Mouse (Mus musculus) midbrain, embryonic 13.5 days (tissue): ENCODE results near the gene Rhobtb3. TPM values are rescaled to one million over a fixed set of nuclear protein-coding genes. Genes with fewer than 3 reads are reported as not detected.
"Not testable (repeated sequence)": the region's sequence is repeated elsewhere in the genome, so short reads cannot be mapped to it uniquely, and the experiment has no call there.

Experiments
- ATAC-seq: fragments of 200-750 bp; cut with Nextera tagmentation; 2 replicates; pipeline ENCODE4 v1.8.0; 2017; ENCODE audit warnings: mild to moderate bottlenecking, moderate TSS enrichment, moderate library complexity
- H3K27ac ChIP-seq: fragments of 300-500 bp; sonication (generic); 2 replicates; pipeline ENCODE4 v1.5.1; 2015; ENCODE audit warnings: inconsistent platforms, mild to moderate bottlenecking, moderate library complexity
- H3K27me3 ChIP-seq: fragments of 300-500 bp; sonication (generic); 2 replicates; pipeline ENCODE4 v1.6.1; 2015; ENCODE audit warnings: mild to moderate bottlenecking, inconsistent platforms
- H3K36me3 ChIP-seq: fragments of 300-500 bp; sonication (generic); 2 replicates; pipeline ENCODE4 v1.6.1; 2015; ENCODE audit warnings: mild to moderate bottlenecking, inconsistent platforms
- H3K4me1 ChIP-seq: fragments of 300-500 bp; sonication (generic); replicated peaks from 2 replicates; pipeline ENCODE4 v1.6.1; 2015; ENCODE audit warnings: inconsistent platforms
- H3K4me2 ChIP-seq: fragments of 300-500 bp; sonication (generic); replicated peaks from 2 replicates; pipeline ENCODE4 v1.6.1; 2015; ENCODE audit warnings: moderate library complexity, mild to moderate bottlenecking, inconsistent platforms
- H3K4me3 ChIP-seq: fragments of 300-500 bp; sonication (generic); replicated peaks from 2 replicates; pipeline ENCODE4 v1.5.1; 2015; ENCODE audit warnings: mild to moderate bottlenecking, inconsistent platforms
- H3K9ac ChIP-seq: fragments of 300-500 bp; sonication (generic); replicated peaks from 2 replicates; pipeline ENCODE4 v1.6.1; 2015; ENCODE audit warnings: mild to moderate bottlenecking, inconsistent platforms
- H3K9me3 ChIP-seq: fragments of 300-500 bp; sonication (generic); 2 replicates; pipeline ENCODE4 v1.6.1; 2016; ENCODE audit warnings: mild to moderate bottlenecking, inconsistent platforms
- WGBS: fragments of 180-500 bp; shearing (Covaris S2); methylation state at CpG from one replicate; pipeline ENCODE4 v1.1.7; 2015; 5-methylcytosine and 5-hydroxymethylcytosine counted together
- polyA plus RNA-seq: library from polyadenylated mRNA; unstranded; fragments of >200 nt; fragmentation: Nextera tagmentation; extraction: Ambion mirVana; gene quantifications from 2 replicates; pipeline ENCODE4 v1.2.1, GENCODE M21; 2015

Rhobtb3 gene
- polyA plus RNA-seq, 1 experiment from 2014 or later = 32.9 TPM

DNA sequence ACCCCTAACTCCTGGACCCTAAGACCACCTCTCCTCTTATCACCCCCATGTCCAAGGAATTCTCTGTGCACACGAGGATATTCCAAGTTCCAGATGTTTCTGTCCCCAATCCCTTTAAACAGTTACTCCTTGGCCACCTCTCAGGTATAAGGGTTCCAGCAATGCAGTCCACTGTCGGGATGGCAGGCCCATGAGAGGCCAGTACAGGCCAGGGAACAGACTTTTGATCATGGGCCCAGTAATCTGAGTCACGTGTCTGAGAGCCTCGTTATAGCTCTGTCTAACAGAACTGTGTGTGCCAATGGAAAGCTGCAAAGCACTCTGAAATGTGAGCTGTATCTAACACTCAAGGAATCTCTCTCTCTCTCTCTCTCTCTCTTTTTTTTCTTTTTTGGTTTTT lies 29.6 kb downstream of the Rhobtb3 start:
- Histone ChIP-seq H3K27me3 (no peaks in the 10 kb centered on the region), H3K27ac (no peak overlapping the region), H3K4me1 (no peaks in the 10 kb centered on the region), H3K4me2 (no peak overlapping the region), H3K4me3 (no peak overlapping the region), H3K9ac (no peak overlapping the region), H3K9me3 (no peaks in the 10 kb centered on the region), H3K36me3 (peaks cover 53% of the 10 kb centered on the region)
- 0 out of 2 replicates have a peak, but pooled peaks have one; percentile 20 for ATAC-seq
- 83% methylated on average over 4 of the region's 4 CpGs for WGBS

DNA sequence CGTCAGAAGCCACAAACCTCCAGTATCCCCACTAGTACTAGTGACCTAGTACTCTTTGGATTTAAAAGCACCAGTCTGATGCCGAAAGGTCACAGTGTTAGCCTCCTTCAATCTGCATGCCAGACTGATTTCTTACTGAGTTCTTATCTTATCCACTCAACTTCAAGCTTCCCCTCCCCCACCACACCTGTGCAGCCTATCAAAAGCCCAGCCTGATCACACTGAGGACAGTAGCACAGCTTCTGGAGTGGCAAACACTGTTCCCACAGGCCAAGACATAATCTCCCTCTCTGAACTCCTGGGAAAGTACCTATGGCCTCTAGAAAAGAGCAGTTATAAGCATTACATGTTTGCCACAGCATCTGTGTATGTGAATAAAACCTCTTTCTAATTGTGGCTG lies 35.5 kb downstream of the Rhobtb3 start:
- ATAC-seq = peak; percentile 67; the same call in 1 of the 2 replicates
- H3K9me3 ChIP-seq = no peaks in the 10 kb centered on the region
- 89% methylated on average over 2 of the region's 2 CpGs for WGBS
- H3K27me3 ChIP-seq = no peaks in the 10 kb centered on the region
- no peak overlapping the region for H3K4me2 ChIP-seq
- 0 out of 2 replicates have a peak, but pooled peaks cover 14% of the 10 kb centered on the region for H3K4me1 ChIP-seq
- H3K4me3 ChIP-seq = no peak overlapping the region
- H3K27ac ChIP-seq = no peak overlapping the region
- peaks cover 16% of the 10 kb centered on the region for H3K36me3 ChIP-seq
- H3K9ac ChIP-seq = no peak overlapping the region

GRCm38 (mm10) chr13:75907133-75907532 lies 36.6 kb downstream of the Rhobtb3 start:
- 78% methylated on average over 5 of the region's 5 CpGs for WGBS
- ATAC-seq = no peak

DNA sequence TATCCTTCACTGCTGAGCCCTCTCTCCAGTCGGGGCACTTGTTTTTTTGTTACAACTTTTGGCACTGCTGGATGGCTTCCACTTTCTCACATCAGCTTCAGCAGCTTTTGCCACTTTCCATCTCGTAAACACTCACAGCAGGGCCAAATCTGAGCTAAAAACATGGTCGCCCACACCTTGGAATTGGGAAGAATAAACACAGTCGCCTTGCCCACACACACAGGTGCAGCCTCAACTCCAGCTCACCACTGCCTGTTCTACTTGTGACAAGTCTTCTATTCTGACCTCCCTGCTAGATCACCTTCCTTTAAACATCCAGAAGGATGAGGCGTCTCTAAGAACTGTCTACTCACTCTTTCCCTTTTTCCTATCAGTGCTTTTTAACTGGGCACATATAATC lies 39.1 kb downstream of the Rhobtb3 start:
- no peak overlapping the region for H3K9ac ChIP-seq
- H3K27ac ChIP-seq = no peak overlapping the region
- ATAC-seq = no peak
- 88% methylated on average over 5 of the region's 5 CpGs for WGBS
- no peaks in the 10 kb centered on the region for H3K9me3 ChIP-seq
- H3K27me3 ChIP-seq = no peaks in the 10 kb centered on the region
- H3K4me3 ChIP-seq = no peak overlapping the region
- H3K4me2 ChIP-seq = no peak overlapping the region
- peaks cover 28% of the 10 kb centered on the region for H3K36me3 ChIP-seq
- H3K4me1 ChIP-seq = 0 out of 2 replicates have a peak, but pooled peaks cover 14% of the 10 kb centered on the region

More at GRCm38 (mm10) chr13:75907133-75907532, 36.6 kb downstream of the Rhobtb3 start:
- H3K9ac ChIP-seq = no peak overlapping the region
- 0 out of 2 replicates have a peak, but pooled peaks cover 14% of the 10 kb centered on the region for H3K4me1 ChIP-seq
- H3K27me3 ChIP-seq = no peaks in the 10 kb centered on the region
- H3K4me2 ChIP-seq = no peak overlapping the region
- H3K36me3 ChIP-seq = peaks cover 20% of the 10 kb centered on the region
- no peak overlapping the region for H3K27ac ChIP-seq
- no peak overlapping the region for H3K4me3 ChIP-seq
- H3K9me3 ChIP-seq = no peaks in the 10 kb centered on the region

DNA sequence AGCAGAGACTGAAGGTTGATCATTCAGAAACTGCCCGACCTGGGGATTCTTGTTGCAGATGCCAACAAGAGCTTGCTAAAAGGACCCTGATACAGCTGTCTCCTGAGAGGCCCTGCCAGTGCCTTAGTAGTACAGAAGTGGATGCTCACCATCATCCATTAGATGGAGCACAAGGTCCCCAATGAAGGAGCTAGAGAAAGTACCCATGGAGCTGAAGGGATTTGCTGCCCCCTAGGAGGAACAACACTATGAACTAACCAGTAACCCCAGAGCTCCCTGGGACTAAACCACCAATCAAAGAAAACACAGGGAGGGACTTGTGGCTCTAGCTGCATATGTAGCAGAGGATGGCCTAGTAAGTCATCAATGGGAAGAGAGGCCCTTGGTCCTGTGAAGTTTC lies 42.8 kb downstream of the Rhobtb3 start:
- not testable (repeated sequence) for H3K9me3 ChIP-seq, ATAC-seq
- 100% methylated on average over 1 of the region's 1 CpGs for WGBS

DNA sequence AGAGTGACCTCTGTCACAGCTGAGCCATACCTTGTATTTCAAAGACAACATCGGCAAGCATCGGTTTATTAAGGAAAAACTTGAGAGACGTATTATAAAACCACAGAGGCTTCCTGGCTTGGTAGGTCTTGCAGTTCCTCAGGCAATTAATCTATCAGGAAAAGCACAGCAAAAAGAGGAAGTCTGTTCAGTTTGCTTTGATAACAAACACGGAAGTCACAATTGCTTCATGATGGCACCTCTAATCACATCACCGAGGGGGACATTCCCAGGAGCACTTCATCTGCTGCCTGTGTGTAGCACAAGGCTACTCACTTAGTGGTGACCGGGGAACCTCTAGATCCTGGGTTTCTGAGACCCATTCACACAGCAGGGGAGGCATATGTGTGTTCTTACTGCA lies 50.8 kb downstream of the Rhobtb3 start:
- no peaks in the 10 kb centered on the region for H3K27me3 ChIP-seq
- H3K4me3 ChIP-seq = no peak overlapping the region
- H3K36me3 ChIP-seq = peaks cover 33% of the 10 kb centered on the region
- no peak overlapping the region for H3K4me2 ChIP-seq
- no peak for ATAC-seq
- no peak overlapping the region for H3K9ac ChIP-seq
- no peaks in the 10 kb centered on the region for H3K9me3 ChIP-seq
- 83% methylated on average over 6 of the region's 6 CpGs for whole genome bisulfite sequencing
- H3K4me1 ChIP-seq = no peaks in the 10 kb centered on the region
- H3K27ac ChIP-seq = no peak overlapping the region

More for the DNA sequence above, 42.8 kb downstream of the Rhobtb3 start:
- peaks cover 31% of the 10 kb centered on the region for H3K36me3 ChIP-seq
- not testable (repeated sequence) for H3K4me2 ChIP-seq, H3K4me3 ChIP-seq, H3K9ac ChIP-seq, H3K4me1 ChIP-seq, H3K27ac ChIP-seq, H3K27me3 ChIP-seq

DNA sequence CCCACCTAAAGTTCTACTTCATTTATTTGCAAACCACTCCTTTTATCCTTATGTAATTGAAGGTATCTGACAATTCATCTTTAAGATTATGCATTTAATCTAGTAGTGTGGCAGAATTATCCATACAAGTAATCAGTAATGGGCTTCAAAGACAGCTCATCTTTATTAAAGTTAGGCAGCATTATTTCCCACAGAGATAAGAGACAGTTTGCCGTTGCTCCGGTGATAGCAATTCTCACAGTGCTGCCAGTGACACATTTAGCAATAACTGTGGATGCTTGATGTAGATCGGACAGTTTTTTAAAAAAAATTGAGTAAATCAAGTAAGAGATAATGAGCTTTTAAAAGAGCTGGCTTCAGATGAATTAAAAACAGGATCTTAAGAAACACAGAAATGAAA lies 51.4 kb downstream of the Rhobtb3 start:
- Histone ChIP-seq H3K4me3 (no peak overlapping the region), H3K27ac (no peak overlapping the region), H3K9ac (no peak overlapping the region), H3K27me3 (no peaks in the 10 kb centered on the region), H3K36me3 (peaks cover 37% of the 10 kb centered on the region), H3K9me3 (no peaks in the 10 kb centered on the region), H3K4me2 (no peak overlapping the region), H3K4me1 (no peaks in the 10 kb centered on the region)
- WGBS = 83% methylated on average over 3 of the region's 3 CpGs
- no peak for ATAC-seq

GRCm38 (mm10) chr13:75891868-75892267 lies 51.9 kb downstream of the Rhobtb3 start:
- no peak overlapping the region for H3K4me3 ChIP-seq
- 95% methylated on average over 4 of the region's 4 CpGs for WGBS
- H3K27me3 ChIP-seq = no peaks in the 10 kb centered on the region
- H3K9ac ChIP-seq = no peak overlapping the region
- H3K4me1 ChIP-seq = no peaks in the 10 kb centered on the region
- H3K9me3 ChIP-seq = no peaks in the 10 kb centered on the region
- H3K27ac ChIP-seq = no peak overlapping the region
- peaks cover 37% of the 10 kb centered on the region for H3K36me3 ChIP-seq
- no peak for ATAC-seq
- H3K4me2 ChIP-seq = no peak overlapping the region

- no peak overlapping the region for H3K27ac ChIP-seq
- H3K27me3 ChIP-seq = no peaks in the 10 kb centered on the region
- H3K4me1 ChIP-seq = no peaks in the 10 kb centered on the region
- 91% methylated on average over 3 of the region's 3 CpGs for WGBS
- H3K9ac ChIP-seq = no peak overlapping the region
- no peak overlapping the region for H3K4me3 ChIP-seq
- no peak overlapping the region for H3K4me2 ChIP-seq
- peaks cover 26% of the 10 kb centered on the region for H3K36me3 ChIP-seq
- no peaks in the 10 kb centered on the region for H3K9me3 ChIP-seq
- no peak for ATAC-seq
These were observed 59.9 kb downstream of the Rhobtb3 start for GRCm38 (mm10) chr13:75883792-75884191.

DNA sequence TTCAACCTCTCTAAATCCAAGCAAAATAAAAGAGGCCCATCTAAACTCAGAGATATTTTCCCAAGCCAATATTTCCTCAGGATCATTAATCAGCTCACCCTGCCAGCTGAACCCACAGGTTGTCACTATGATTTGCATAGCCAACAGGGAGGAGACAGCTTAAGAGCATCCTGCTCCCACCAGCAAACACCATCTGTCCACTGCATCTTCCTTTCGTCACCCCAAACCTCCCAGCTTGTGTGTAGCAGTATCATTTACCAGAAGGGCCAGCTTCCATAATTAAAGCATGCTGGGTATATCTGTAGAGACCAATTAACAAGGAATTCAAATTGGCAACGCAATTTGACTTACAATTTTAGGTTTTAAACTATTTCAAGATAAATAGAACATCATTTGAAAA lies 63.2 kb downstream of the Rhobtb3 start:
- H3K36me3 ChIP-seq = peaks cover 21% of the 10 kb centered on the region
- H3K27me3 ChIP-seq = no peaks in the 10 kb centered on the region
- no peak overlapping the region for H3K4me2 ChIP-seq
- no peak overlapping the region for H3K4me3 ChIP-seq
- H3K27ac ChIP-seq = no peak overlapping the region
- ATAC-seq = peak; percentile 70
- WGBS = 64% methylated on average over 2 of the region's 2 CpGs
- H3K9ac ChIP-seq = no peak overlapping the region
- H3K9me3 ChIP-seq = no peaks in the 10 kb centered on the region
- H3K4me1 ChIP-seq = no peaks in the 10 kb centered on the region

- WGBS = 91% methylated on average over 3 of the region's 3 CpGs
- Histone ChIP-seq H3K4me3 (no peak overlapping the region), H3K36me3 (peaks cover 23% of the 10 kb centered on the region), H3K27ac (no peak overlapping the region), H3K9me3 (no peaks in the 10 kb centered on the region), H3K9ac (no peak overlapping the region), H3K27me3 (no peaks in the 10 kb centered on the region), H3K4me1 (no peaks in the 10 kb centered on the region), H3K4me2 (no peak overlapping the region)
- no peak for ATAC-seq
These were observed 64.0 kb downstream of the Rhobtb3 start for GRCm38 (mm10) chr13:75879756-75880155.

GRCm38 (mm10) chr13:75877907-75878306 lies 65.8 kb downstream of the Rhobtb3 start:
- no peaks in the 10 kb centered on the region for H3K4me1 ChIP-seq
- ATAC-seq = no peak
- H3K4me3 ChIP-seq = no peak overlapping the region
- H3K27me3 ChIP-seq = no peaks in the 10 kb centered on the region
- no peaks in the 10 kb centered on the region for H3K9me3 ChIP-seq
- no peak overlapping the region for H3K9ac ChIP-seq
- peaks cover 24% of the 10 kb centered on the region for H3K36me3 ChIP-seq
- H3K4me2 ChIP-seq = no peak overlapping the region
- H3K27ac ChIP-seq = no peak overlapping the region

DNA sequence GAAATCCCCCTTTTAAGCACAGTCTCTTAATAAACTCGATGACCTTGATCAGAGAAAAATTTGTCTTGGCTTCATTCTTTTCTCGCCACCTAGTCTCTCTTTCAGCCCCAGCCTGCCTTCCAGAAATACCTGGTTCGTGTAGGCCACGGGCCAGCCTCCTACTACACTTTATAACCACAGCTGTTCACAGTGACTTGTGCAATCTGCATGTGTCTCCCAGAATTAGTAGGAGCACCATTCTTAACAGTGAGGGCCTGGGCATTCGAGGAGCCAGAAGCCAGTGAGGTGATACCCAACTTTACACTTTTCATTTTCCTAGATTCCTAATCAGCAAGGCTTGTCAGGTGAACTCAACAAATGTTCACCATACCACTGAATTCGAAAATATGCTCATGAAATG lies 67.1 kb downstream of the Rhobtb3 start:
- no peaks in the 10 kb centered on the region for H3K27me3 ChIP-seq
- no peak overlapping the region for H3K27ac ChIP-seq
- H3K4me1 ChIP-seq = no peaks in the 10 kb centered on the region
- H3K4me3 ChIP-seq = no peak overlapping the region
- peaks cover 26% of the 10 kb centered on the region for H3K36me3 ChIP-seq
- no peaks in the 10 kb centered on the region for H3K9me3 ChIP-seq
- H3K4me2 ChIP-seq = no peak overlapping the region
- no peak for ATAC-seq
- 89% methylated on average over 6 of the region's 6 CpGs for WGBS
- H3K9ac ChIP-seq = no peak overlapping the region
